Mouse (Mus musculus) kidney, embryonic 15.5 days (tissue): ENCODE data around the gene 2010111I01Rik. TPM values are rescaled to one million over a fixed set of nuclear protein-coding genes. Genes with fewer than 3 reads are reported as not detected.

Experiments
- microRNA counts: library from miRNA; unstranded; fragments of <30 nt; microRNA quantifications from one replicate; lab custom pipeline; 2016
- microRNA-seq: library from miRNA; unstranded; fragments of <30 nt; microRNA quantifications from one replicate; pipeline ENCODE4, GENCODE M21; 2016
- polyA plus RNA-seq: library from polyadenylated mRNA; unstranded; fragments of >200 nt; fragmentation: Nextera tagmentation; extraction: Ambion mirVana; gene quantifications from 2 replicates; pipeline ENCODE4 v1.2.1, GENCODE M21; 2015

The 2010111I01Rik gene
- polyA plus RNA-seq, 1 experiment from 2014 or later, result 128 TPM

MicroRNA genes within 50 kb of the gene (microRNA counts, 519-probe panel; counts per million panel counts)
- microRNA mmu-miR-23b (lab: Ali Mortazavi, UCI), result 3,260 counts per million, percentile 87 among the panel's probes with 10 or more counts
- 2,810 counts per million, percentile 70 among the panel's probes with 10 or more counts for microRNA mmu-miR-24 (lab: Ali Mortazavi, UCI)
- microRNA mmu-miR-27b (lab: Ali Mortazavi, UCI), result 2,765 counts per million, percentile 68 among the panel's probes with 10 or more counts

Small RNA genes within 50 kb of the gene (microRNA-seq; reads per million reads assigned to microRNA genes)
- gene Mir23b, result 22,803 reads per million, percentile 97 among the genes with 10 or more reads in this experiment
- not detected for gene Mir24-1
- gene Mir27b, result 1,808 reads per million, percentile 84 among the genes with 10 or more reads in this experiment
- not detected for gene Mir3074-1

Other genes starting within 250 kb of the 2010111I01Rik start
- 28.4 and 28.9 TPM in 2 replicates for gene Platr25, start 204.2 kb upstream of the 2010111I01Rik start, polyA plus RNA-seq
- 10.3 and 12.5 TPM in 2 replicates for gene Gm5141, start 179.1 kb upstream of the 2010111I01Rik start, polyA plus RNA-seq
- 14.2 and 14.3 TPM in 2 replicates for gene Fbp2, start 106.5 kb upstream of the 2010111I01Rik start, polyA plus RNA-seq
- gene Fbp1, start 76.6 kb upstream of the 2010111I01Rik start, polyA plus RNA-seq, result 42.4 and 48.6 TPM in 2 replicates